Mouse (Mus musculus) embryonic facial prominence, embryonic 12.5 days (tissue): ENCODE measurements at regions not wholly inside any gene's neighbourhood (a gene's known extent, or its start where the extent isn't known, plus 50 kb on each side); places are given as distances from the start of the nearest gene placed in this dataset.

ENCODE experiments used
- ATAC-seq: fragments of 200-750 bp; cut with Nextera tagmentation; 2 replicates; pipeline ENCODE4 v1.8.0; 2017; ENCODE audit not compliant: insufficient number of reproducible peaks, insufficient read depth, low FRiP score, low TSS enrichment
- H3K27ac ChIP-seq: fragments of 300-500 bp; sonication (generic); 2 replicates; pipeline ENCODE4 v1.5.1; 2016; ENCODE audit warnings: mild to moderate bottlenecking
- H3K27me3 ChIP-seq: fragments of 300-500 bp; sonication (generic); 2 replicates; pipeline ENCODE4 v1.6.1; 2016; ENCODE audit warnings: mild to moderate bottlenecking, moderate library complexity
- H3K36me3 ChIP-seq: fragments of 300-500 bp; sonication (generic); 2 replicates; pipeline ENCODE4 v1.6.1; 2016; ENCODE audit warnings: mild to moderate bottlenecking
- H3K4me1 ChIP-seq: fragments of 300-500 bp; sonication (generic); 2 replicates; pipeline ENCODE4 v1.6.1; 2016
- H3K4me2 ChIP-seq: fragments of 300-500 bp; sonication (generic); replicated peaks from 2 replicates; pipeline ENCODE4 v1.6.1; 2016; ENCODE audit warnings: mild to moderate bottlenecking, moderate library complexity
- H3K4me3 ChIP-seq: fragments of 300-500 bp; sonication (generic); 2 replicates; pipeline ENCODE4 v1.5.1; 2016; ENCODE audit warnings: mild to moderate bottlenecking
- H3K9ac ChIP-seq: fragments of 300-500 bp; sonication (generic); 2 replicates; pipeline ENCODE4 v1.6.1; 2016; ENCODE audit warnings: mild to moderate bottlenecking, moderate library complexity
- H3K9me3 ChIP-seq: fragments of 300-500 bp; sonication (generic); 2 replicates; pipeline ENCODE4 v1.6.1; 2016; ENCODE audit warnings: mild to moderate bottlenecking, moderate library complexity
- WGBS: fragments of 180-500 bp; shearing (Covaris S2); methylation state at CpG from one replicate; pipeline ENCODE4 v1.1.7; 2016; 5-methylcytosine and 5-hydroxymethylcytosine counted together

GRCm38 (mm10) chr15:56979353-56979752, 498.1 kb downstream of the Slc22a22 start:
- H3K9me3 ChIP-seq = no peaks in the 10 kb centered on the region
- H3K4me1 ChIP-seq = no peaks in the 10 kb centered on the region
- no peak for ATAC-seq
- no peak overlapping the region for H3K27ac ChIP-seq
- WGBS = 76% methylated on average over 1 of the region's 1 CpGs
- no peak overlapping the region for H3K4me3 ChIP-seq
- H3K36me3 ChIP-seq = no peaks in the 10 kb centered on the region
- H3K27me3 ChIP-seq = no peaks in the 10 kb centered on the region
- H3K9ac ChIP-seq = no peak overlapping the region
- no peak overlapping the region for H3K4me2 ChIP-seq

GRCm38 (mm10) chr15:56975446-56976433, 501.7 kb downstream of the Slc22a22 start:
- Histone ChIP-seq H3K27me3 (no peaks in the 10 kb centered on the region), H3K9me3 (no peaks in the 10 kb centered on the region), H3K4me1 (no peaks in the 10 kb centered on the region), H3K4me3 (no peak overlapping the region), H3K4me2 (no peak overlapping the region), H3K9ac (no peak overlapping the region), H3K36me3 (no peaks in the 10 kb centered on the region), H3K27ac (no peak overlapping the region)
- ATAC-seq = peak; percentile 35; the same call in 1 of the 2 replicates
- 43% methylated on average over 4 of the region's 4 CpGs for WGBS

DNA sequence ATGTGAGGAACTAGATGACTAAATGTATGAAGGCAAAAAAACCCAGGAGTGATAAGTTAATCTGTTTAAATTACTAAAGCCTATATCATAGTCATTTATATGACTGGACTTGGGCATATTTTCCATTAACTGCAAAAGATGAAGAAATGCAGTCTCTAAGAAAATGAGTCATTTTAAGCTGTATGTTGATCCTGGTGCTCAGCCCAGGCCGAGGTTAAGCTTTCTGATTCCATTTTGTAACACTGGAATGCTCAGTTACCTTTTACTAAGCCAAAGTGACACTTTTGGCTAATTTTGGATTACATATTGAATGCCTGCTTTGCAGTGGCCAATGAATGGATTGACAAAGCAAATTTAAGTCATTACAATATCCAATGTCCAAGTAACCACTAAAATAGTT, 507.3 kb downstream of the Slc22a22 start:
- H3K9ac ChIP-seq = no peak overlapping the region
- no peaks in the 10 kb centered on the region for H3K36me3 ChIP-seq
- H3K4me3 ChIP-seq = no peak overlapping the region
- ATAC-seq = no peak
- H3K4me2 ChIP-seq = no peak overlapping the region
- no peaks in the 10 kb centered on the region for H3K9me3 ChIP-seq
- no peaks in the 10 kb centered on the region for H3K4me1 ChIP-seq
- H3K27me3 ChIP-seq = no peaks in the 10 kb centered on the region
- WGBS = 63% methylated on average over 1 of the region's 1 CpGs
- no peak overlapping the region for H3K27ac ChIP-seq

GRCm38 (mm10) chr15:56956356-56956755, 521.1 kb downstream of the Slc22a22 start:
- Histone ChIP-seq H3K27me3 (no peaks in the 10 kb centered on the region), H3K4me2 (no peak overlapping the region), H3K9me3 (no peaks in the 10 kb centered on the region), H3K36me3 (no peaks in the 10 kb centered on the region), H3K27ac (0 out of 2 replicates have a peak overlapping the region, but pooled peaks have one; percentile 4), H3K9ac (no peak overlapping the region), H3K4me1 (peaks cover 10% of the 10 kb centered on the region), H3K4me3 (no peak overlapping the region)
- no peak for ATAC-seq
- 48% methylated on average over 2 of the region's 2 CpGs for WGBS

- ATAC-seq = no peak
- Histone ChIP-seq H3K4me3 (no peak overlapping the region), H3K4me2 (no peak overlapping the region), H3K27me3 (no peaks in the 10 kb centered on the region), H3K27ac (no peak overlapping the region), H3K4me1 (peaks cover 9% of the 10 kb centered on the region), H3K9me3 (no peaks in the 10 kb centered on the region), H3K9ac (no peak overlapping the region), H3K36me3 (no peaks in the 10 kb centered on the region)
Measured at GRCm38 (mm10) chr15:56952176-56952575, 525.2 kb downstream of the Slc22a22 start.

- Histone ChIP-seq H3K4me1 (peaks cover under 1% of the 10 kb centered on the region; the same call in 1 of the 2 replicates), H3K9me3 (no peaks in the 10 kb centered on the region), H3K4me2 (no peak overlapping the region), H3K9ac (no peak overlapping the region), H3K27ac (no peak overlapping the region), H3K36me3 (no peaks in the 10 kb centered on the region), H3K27me3 (no peaks in the 10 kb centered on the region), H3K4me3 (no peak overlapping the region)
- 93% methylated on average over 2 of the region's 2 CpGs for WGBS
- no peak for ATAC-seq
Measured at GRCm38 (mm10) chr15:56950824-56951223, 526.6 kb downstream of the Slc22a22 start.

DNA sequence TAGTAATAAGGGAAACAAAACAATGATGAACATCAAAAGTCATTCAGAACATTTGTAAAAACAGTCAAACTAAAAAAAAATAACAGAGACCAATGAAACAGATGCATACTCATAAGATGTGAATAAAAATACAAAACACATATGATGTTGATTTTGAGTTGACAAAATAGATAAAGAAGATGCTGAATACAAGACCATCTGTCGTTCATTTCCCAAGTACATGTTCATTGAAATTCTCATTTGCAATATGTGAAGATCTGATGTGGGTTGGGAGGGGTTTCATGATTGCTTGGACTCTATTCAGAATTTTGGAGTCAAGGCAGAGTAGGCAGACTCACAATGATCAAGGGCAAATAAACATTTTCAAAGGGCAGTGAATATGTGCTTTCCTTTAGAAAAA, 536.5 kb downstream of the Slc22a22 start:
- Histone ChIP-seq H3K27me3 (no peaks in the 10 kb centered on the region), H3K4me1 (no peaks in the 10 kb centered on the region)
- 80% methylated on average over 1 of the region's 1 CpGs for WGBS

GRCm38 (mm10) chr15:56896553-56896952, 580.9 kb downstream of the Slc22a22 start:
- Histone ChIP-seq H3K27me3 (no peaks in the 10 kb centered on the region), H3K9ac (no peak overlapping the region), H3K4me2 (no peak overlapping the region), H3K27ac (no peak overlapping the region), H3K9me3 (no peaks in the 10 kb centered on the region), H3K4me3 (no peak overlapping the region), H3K36me3 (no peaks in the 10 kb centered on the region), H3K4me1 (no peaks in the 10 kb centered on the region)
- ATAC-seq = no peak

More for the DNA sequence above, 536.5 kb downstream of the Slc22a22 start:
- no peak overlapping the region for H3K9ac ChIP-seq
- ATAC-seq = no peak
- H3K27ac ChIP-seq = no peak overlapping the region
- no peak overlapping the region for H3K4me3 ChIP-seq
- H3K4me2 ChIP-seq = no peak overlapping the region
- H3K9me3 ChIP-seq = no peaks in the 10 kb centered on the region
- H3K36me3 ChIP-seq = no peaks in the 10 kb centered on the region

DNA sequence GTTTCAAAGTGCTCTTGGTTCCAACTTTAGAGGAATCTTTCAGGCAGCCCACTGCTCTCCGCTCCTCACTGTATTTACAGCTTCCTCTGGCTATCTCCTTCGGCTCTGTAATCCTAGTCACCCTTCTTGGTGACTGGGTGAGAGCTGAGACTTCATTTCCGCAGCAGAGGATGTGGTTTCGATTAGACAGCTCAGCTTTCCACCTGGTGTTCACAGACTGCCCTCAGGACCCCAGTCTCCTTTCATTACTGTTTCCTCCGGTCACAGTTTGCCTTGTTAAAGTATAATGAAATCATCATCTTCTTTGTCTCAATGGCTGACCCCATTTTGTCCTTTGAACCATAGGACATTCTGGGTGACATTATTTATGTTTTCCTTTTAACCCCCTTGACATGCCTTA, 595.9 kb downstream of the Slc22a22 start:
- no peak overlapping the region for H3K27ac ChIP-seq
- ATAC-seq = no peak

GRCm38 (mm10) chr15:56865879-56866278, 611.5 kb downstream of the Slc22a22 start:
- Histone ChIP-seq H3K36me3 (no peaks in the 10 kb centered on the region), H3K27me3 (no peaks in the 10 kb centered on the region), H3K9me3 (no peaks in the 10 kb centered on the region), H3K27ac (no peak overlapping the region), H3K4me1 (peaks cover 5% of the 10 kb centered on the region; the same call in 1 of the 2 replicates), H3K4me2 (no peak overlapping the region), H3K4me3 (no peak overlapping the region), H3K9ac (no peak overlapping the region)
- no peak for ATAC-seq
- 60% methylated on average over 6 of the region's 6 CpGs for WGBS

More for the DNA sequence above, 595.9 kb downstream of the Slc22a22 start:
- Histone ChIP-seq H3K4me3 (no peak overlapping the region), H3K27me3 (no peaks in the 10 kb centered on the region), H3K4me1 (peaks cover 4% of the 10 kb centered on the region; the same call in 1 of the 2 replicates), H3K4me2 (no peak overlapping the region), H3K36me3 (no peaks in the 10 kb centered on the region), H3K9ac (no peak overlapping the region), H3K9me3 (0 out of 2 replicates have a peak, but pooled peaks cover 4% of the 10 kb centered on the region)
- WGBS = 19% methylated on average over 5 of the region's 5 CpGs

DNA sequence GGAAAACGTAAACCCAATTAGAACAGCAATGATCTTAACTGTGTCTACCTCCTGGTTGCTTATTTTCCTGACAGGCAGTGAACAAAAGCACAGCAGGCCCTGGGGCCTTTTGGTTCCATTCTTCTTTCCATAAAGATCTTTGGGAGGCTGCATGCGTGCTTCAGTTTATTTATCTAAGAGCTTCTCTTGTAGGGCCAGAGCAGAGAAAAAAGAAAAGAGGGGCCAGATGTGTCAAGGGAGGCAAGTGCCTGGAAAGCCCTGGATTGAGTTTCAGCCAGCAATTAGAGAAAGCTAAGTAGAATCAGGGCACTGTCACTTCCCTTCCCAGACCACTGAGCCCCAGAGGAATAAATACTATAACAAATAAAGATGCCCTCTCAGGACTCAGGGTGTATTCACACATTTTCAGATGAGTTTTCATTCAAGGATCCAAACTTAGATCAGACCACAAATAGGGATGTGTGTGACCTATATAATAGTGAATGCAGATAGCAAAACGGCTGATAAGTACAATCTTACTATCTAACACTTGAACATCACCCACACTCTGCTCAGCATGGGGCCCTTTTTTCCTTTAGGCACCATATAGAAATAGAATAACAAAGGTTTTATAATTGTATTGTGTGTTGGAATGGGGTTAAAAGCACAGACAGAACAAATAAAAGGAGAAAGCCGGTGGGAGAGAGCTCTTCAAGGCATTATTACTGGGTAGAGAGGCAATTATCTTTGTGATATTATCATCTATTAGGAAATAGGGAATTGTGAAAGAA, 612.2 kb downstream of the Slc22a22 start:
- Histone ChIP-seq H3K4me2 (no peak overlapping the region), H3K9me3 (no peaks in the 10 kb centered on the region), H3K9ac (no peak overlapping the region), H3K27me3 (no peaks in the 10 kb centered on the region), H3K36me3 (no peaks in the 10 kb centered on the region), H3K4me3 (no peak overlapping the region), H3K27ac (no peak overlapping the region), H3K4me1 (peaks cover 5% of the 10 kb centered on the region; the same call in 1 of the 2 replicates)
- 26% methylated on average over 4 of the region's 4 CpGs for WGBS
- peak; percentile 28; the same call in 1 of the 2 replicates for ATAC-seq
